Mouse (Mus musculus): ENCODE data around the gene Styxl1. TPM values are rescaled to one million over a fixed set of nuclear protein-coding genes. Genes with fewer than 3 reads are reported as not detected.
A peak's percentile ranks its signal among the peaks of the same experiment; 100 is the strongest.

Styxl1 gene
- total RNA-seq, 2 experiments from 2014 or later, result not detected

- DNase-seq, result no peak
- intact Hi-C loops (cut with DNase I), result loop anchor here (5.0 kb wide), 1 partner anchor 42 kb away; no protein-coding TSS in a partner anchor
Measured at GRCm38 (mm10) chr5:135729351-135729750, 48.8 kb downstream of the Styxl1 start.

GRCm38 (mm10) chr5:135728361-135728760 is 49.8 kb downstream of the Styxl1 start:
- DNase-seq, result no peak
- intact Hi-C loops (cut with DNase I), result loop anchor here (5.0 kb wide), 1 partner anchor 41 kb away; no protein-coding TSS in a partner anchor

GRCm38 (mm10) chr5:135727871-135728270 is 50.3 kb downstream of the Styxl1 start:
- intact Hi-C loops (cut with DNase I), result loop anchor here (5.0 kb wide), 1 partner anchor 41 kb away; no protein-coding TSS in a partner anchor
- DNase-seq, result no peak

GRCm38 (mm10) chr5:135726641-135727346 is 51.4 kb downstream of the Styxl1 start:
- intact Hi-C loops (cut with DNase I), result loop anchor here (5.0 kb wide), 1 partner anchor 39 kb away; no protein-coding TSS in a partner anchor
- peak; percentile 56 to 68 for DNase-seq

- DNase-seq, result no peak
- intact Hi-C loops (cut with DNase I), result loop anchor here (5.0 kb wide), 1 partner anchor 39 kb away; no protein-coding TSS in a partner anchor
Measured at GRCm38 (mm10) chr5:135725991-135726390, 52.2 kb downstream of the Styxl1 start.

GRCm38 (mm10) chr5:135725391-135725841 is 52.8 kb downstream of the Styxl1 start:
- peak in 1 of 2 experiments; percentile 44 for DNase-seq
- intact Hi-C loops (cut with DNase I), result loop anchor here (5.0 kb wide), 1 partner anchor 38 kb away; no protein-coding TSS in a partner anchor

- intact Hi-C loops (cut with DNase I), result loop anchor here (5.0 kb wide), 1 partner anchor 37 kb away; no protein-coding TSS in a partner anchor
- DNase-seq, result no peak
Measured at GRCm38 (mm10) chr5:135724536-135725322, 53.5 kb downstream of the Styxl1 start.

- intact Hi-C loops (cut with DNase I), result no loop called here
- DNase-seq, result no peak
Measured at GRCm38 (mm10) chr5:135723165-135723751, 54.9 kb downstream of the Styxl1 start.

- intact Hi-C loops (cut with DNase I), result no loop called here
- DNase-seq, result peak; percentile 71 to 78
Measured at GRCm38 (mm10) chr5:135722121-135722520, 56.1 kb downstream of the Styxl1 start.

- intact Hi-C loops (cut with DNase I), result no loop called here
- DNase-seq, result no peak
Measured at GRCm38 (mm10) chr5:135721076-135721475, 57.1 kb downstream of the Styxl1 start.

- no peak for DNase-seq
- intact Hi-C loops (cut with DNase I), result no loop called here
Measured at GRCm38 (mm10) chr5:135720121-135720520, 58.1 kb downstream of the Styxl1 start.

- intact Hi-C loops (cut with DNase I), result no loop called here
Measured at GRCm38 (mm10) chr5:135719586-135720120, 58.5 kb downstream of the Styxl1 start.

GRCm38 (mm10) chr5:135715624-135716023 is 62.6 kb downstream of the Styxl1 start:
- no peak for DNase-seq
- intact Hi-C loops (cut with DNase I), result no loop called here

More at GRCm38 (mm10) chr5:135719586-135720120, 58.5 kb downstream of the Styxl1 start:
- no peak for DNase-seq

GRCm38 (mm10) chr5:135713441-135714218 is 64.6 kb downstream of the Styxl1 start:
- intact Hi-C loops (cut with DNase I), result loop anchor here (2.0 kb wide), 1 partner anchor 25 kb away; no protein-coding TSS in a partner anchor
- peak; percentile 73 to 77 for DNase-seq

- intact Hi-C loops (cut with DNase I), result loop anchor here (2.0 kb wide), 1 partner anchor 24 kb away; no protein-coding TSS in a partner anchor
- no peak for DNase-seq
Measured at GRCm38 (mm10) chr5:135712803-135713202, 65.4 kb downstream of the Styxl1 start.

- intact Hi-C loops (cut with DNase I), result loop anchor here (2.0 kb wide), 1 partner anchor 23 kb away; no protein-coding TSS in a partner anchor
- DNase-seq, result no peak
Measured at GRCm38 (mm10) chr5:135711582-135712355, 66.4 kb downstream of the Styxl1 start.

- intact Hi-C loops (cut with DNase I), result no loop called here
- peak; percentile 26 to 42 for DNase-seq
Measured at GRCm38 (mm10) chr5:135710599-135711214, 67.5 kb downstream of the Styxl1 start.

GRCm38 (mm10) chr5:135709716-135710115 is 68.5 kb downstream of the Styxl1 start:
- DNase-seq, result no peak
- intact Hi-C loops (cut with DNase I), result no loop called here

All from heart, postnatal 36 days (tissue).